Mouse (Mus musculus) c-Kit-positive CD71-positive TER-119-positive erythroid progenitor cells, embryonic 14.5 days (primary cell): Measurements from ENCODE around the gene Smad5.

Experiments used
- DNase-seq: peaks from one replicate; pipeline ENCODE4 v3.0.0-alpha.2; 2013; ENCODE audit warnings: low spot score

Smad5 gene

DNA sequence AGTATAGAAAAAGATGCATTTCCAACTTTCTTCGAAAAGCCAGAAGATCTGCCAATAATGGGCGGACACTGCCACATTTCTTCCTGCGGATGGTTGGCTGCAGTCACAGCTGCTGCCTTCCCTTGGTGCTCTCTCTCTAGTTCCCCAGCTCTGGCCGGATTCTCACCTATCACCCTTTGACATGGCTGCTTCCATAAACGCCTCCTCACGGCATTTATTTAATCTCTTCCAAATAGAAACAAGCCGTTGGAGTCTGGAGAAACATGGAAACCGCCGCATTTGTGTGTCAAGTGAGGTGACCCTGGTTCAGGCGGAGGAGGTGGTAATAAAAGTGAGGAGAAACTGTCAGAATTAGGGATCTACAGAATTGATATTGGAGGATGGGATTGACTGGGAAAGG is 886 bp upstream of the Smad5 start:
- DNase-seq, result no peak

DNA sequence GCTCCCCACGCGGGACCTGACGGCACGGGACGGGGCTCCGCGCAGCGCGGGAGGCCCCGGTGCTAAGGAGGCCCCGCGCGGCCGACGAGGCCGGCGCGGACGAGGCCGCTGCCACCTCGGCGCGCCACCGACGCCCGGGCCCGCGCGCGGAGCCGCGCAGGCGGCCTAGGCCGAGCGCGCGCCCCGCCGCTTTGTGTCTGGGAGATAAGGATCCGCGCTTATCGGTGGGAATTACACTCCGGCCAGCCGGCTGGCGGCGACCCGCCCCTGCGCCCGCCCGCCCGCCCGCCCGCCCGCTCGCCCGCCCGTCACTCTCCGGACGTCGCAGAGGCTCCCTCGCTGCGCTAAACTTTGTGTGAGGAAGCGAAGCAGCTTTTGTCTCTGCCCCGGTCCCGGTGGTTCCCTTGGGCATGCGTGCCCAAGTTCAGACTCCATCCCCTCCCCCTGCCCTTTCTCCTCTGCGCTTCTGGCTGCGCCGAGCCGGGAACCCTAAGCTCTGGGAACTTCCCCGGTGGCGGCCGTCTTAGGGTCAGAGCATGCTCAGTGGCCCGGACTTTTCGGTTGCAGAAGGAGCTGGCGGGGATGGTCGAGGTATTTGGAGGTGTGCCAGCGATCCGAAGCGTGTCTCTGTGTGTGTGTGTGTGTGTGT is 536 bp downstream of the Smad5 start:
- DNase-seq, result peak; percentile 51

DNA sequence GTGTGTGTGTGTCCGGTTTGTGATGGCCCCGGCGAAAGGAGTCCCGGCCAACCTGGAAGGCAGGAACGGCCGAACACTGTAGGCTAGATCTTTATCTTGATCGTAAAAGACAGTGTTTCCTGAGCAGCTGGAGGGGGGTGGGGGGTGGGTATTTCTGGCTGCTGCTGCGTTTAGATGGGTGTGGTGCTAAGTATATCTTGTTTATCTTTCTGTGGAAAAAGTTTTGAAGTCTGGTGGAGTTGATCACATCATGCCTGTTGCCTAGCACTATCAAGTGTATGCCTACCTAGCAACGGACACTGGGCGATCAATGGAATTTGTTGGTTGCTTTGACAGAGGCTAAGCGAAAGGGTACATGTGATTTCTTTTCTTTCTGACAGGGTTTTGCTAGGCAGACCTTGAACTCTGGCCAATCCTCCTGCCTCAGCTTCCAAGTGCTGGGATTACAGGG is 1.1 kb downstream of the Smad5 start:
- DNase-seq, result no peak

DNA sequence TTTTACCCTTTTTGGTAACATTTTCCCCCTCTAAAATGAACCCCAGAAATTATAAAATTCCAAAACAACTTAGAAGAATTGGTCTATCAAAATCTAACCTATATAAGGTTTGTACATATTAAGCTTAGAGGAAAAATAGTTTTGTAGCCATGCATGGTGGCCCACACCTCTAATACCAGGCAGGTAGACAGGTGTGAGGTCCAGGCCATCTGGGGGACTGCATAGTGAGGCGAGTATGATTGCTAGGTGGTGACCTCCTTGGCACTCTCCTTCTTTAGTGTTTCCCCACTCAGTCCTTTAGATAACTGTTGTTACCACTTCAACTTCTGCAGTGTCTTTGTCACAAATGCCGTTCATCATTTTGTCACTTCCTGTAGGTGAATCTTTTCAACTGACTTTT is 1.8 kb downstream of the Smad5 start:
- DNase-seq, result no peak

DNA sequence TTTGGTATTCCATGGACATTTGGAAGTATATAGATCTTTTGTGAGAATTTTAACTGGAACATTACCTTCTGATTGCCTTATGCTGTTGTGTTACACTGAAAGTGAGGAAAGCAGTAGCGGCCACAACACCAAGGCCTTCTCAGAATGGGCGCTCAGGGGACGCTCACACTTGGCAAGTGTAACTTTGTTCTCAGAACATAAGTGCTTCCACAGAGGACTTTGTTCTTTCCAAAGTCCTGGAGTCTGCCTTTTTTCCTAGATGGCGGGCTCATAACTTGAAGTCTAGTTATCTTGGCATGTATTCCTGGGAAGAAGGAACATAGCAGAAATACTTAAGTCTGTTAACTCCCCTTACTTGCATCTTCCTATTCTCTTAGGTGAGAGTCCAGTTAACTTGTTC is 4.3 kb downstream of the Smad5 start:
- DNase-seq, result no peak

DNA sequence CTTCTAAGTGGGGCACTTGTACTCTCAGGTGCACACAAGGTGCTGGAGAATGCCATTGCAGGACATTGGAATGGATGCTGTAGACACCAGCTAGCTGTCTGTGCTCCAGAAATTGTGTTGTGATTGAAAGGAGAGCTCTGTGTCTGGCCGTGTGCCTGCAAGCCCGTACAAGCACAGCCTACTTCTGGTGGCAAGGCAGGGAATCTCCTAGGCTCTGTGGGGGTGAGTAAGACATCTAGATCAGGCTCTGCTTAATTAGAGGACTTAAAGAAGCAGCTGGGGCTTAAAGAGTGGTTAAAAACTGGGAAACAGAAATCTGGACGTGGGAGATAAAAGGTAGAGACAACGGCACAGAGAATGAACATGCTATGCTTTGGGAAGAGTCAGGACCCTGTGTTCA is 4.8 kb downstream of the Smad5 start:
- no peak for DNase-seq

DNA sequence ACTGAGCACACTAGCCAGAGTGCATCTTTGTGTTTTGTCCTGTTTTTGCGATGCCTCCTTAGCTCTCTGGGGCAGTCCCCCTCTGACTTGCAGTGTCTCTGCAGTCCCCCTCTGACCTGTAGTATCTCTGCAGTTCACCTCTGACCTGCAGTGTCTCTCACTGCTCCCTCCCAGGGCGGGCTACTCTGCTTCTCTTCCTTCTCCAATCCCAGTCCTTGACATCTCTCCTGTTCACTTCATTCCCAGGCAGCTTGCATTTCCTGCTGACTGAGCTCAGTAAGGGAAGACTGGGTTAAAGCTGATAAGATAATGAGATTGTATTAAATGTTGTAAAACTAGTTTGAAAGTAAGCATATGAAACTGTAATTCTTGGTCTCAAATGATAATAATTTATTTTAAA is 7.8 kb downstream of the Smad5 start:
- DNase-seq, result no peak

DNA sequence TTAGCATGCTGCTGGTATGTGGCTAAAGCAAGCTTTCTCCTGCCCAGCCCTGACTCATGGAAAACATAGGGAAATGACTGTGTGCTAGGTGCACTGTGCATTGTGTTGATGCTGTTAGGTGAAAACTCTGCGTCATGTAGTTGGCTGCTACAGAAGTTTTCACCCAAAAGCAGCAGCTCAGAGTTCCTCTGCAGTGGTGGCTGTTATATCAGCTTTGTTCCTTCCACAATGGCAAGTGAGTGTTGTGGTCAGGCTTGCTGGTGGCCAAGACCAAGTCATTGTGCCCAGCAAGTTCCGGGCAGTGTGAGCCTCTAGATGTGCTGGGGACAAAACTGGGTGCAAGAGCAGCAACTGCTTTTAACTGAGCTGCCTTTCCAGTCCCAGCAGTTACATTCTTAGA is 9.4 kb downstream of the Smad5 start:
- no peak for DNase-seq

DNA sequence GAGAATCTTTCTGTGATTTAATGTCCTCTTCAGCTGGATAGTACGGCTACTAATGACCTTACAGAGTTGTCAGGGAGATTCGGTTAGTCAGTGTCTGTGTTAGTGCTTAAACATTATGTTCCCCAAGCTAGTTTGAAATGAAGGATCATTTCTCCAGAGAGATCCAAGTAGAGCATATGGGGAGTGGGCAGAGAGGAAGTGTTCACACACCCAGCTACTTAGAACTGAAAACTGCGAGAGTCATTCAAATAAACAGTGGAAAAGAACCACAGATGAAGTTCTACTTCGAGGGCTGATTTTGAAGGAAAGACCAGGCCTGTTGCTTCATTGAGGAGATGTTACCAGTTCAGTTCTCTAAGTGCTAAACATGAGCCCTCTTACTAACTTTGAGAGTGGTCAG is 23.7 kb downstream of the Smad5 start:
- no peak for DNase-seq

DNA sequence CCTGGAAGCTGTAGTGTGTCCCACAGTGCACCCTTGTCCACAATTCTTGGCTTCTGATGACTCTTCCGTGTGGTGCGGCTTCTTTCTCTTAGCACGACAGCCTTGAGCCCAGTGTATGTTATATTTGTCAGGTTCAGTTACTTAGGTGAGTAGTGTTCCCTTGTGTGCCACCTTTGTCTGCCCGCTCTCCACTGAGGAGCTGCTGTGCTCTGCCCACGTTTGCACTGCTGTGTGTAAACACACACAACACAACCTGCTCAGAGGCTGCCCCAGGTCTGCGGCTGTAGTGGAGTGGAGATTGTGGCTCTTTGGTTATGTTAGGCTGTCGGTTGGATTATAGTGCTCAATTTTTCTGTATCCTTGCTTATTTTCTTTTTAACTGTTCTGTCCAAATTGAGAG is 26.2 kb downstream of the Smad5 start:
- no peak for DNase-seq

DNA sequence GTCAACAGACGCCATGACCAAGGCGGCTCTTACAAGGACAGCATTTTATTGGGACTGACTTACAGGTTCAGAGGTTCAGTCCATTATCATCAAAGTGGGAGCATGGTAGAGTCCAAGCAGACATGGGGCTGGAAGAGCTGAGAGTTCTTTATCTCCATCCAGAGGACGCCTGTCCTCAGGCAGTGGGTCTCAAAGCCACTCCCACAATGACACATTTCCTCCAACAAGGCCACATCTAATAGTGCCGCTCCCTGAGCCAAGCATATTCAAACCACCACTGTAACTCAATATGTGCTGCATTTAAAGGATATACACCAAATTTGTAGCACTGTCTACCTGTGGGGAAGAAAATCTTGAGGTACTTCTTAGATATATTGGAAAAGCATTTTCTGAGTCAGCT is 31.8 kb downstream of the Smad5 start:
- no peak for DNase-seq

DNA sequence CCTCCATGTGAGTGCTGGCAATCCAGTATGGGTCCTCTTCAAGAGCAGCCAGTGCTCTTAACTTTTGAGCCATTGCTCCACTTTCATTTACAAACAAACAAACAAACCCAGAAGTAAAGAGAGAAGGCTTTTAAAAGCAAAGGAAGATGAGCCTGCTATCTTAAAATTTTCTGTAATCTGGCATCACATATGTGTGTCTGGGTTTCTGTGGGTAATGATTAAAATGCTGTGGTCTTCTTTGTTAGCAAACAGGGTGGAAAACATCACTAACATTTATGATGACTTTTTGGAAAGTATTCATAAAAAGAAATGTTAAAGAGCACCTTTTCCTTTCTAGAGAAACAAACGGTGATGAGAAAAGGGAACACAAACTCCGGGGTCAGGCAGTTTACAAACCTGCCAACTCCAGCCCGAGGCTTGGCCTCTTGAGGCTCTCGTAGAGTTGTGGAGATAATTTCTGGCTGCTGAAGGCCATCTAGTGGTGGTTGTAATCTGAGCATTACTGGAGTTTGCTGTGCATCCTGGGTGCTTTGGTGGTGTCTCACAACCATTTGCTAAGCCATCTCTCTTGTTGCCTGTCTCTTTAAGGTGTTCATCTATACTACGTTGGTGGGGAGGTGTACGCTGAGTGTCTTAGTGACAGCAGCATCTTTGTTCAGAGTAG is 32.5 kb downstream of the Smad5 start:
- DNase-seq, result peak; percentile 19

DNA sequence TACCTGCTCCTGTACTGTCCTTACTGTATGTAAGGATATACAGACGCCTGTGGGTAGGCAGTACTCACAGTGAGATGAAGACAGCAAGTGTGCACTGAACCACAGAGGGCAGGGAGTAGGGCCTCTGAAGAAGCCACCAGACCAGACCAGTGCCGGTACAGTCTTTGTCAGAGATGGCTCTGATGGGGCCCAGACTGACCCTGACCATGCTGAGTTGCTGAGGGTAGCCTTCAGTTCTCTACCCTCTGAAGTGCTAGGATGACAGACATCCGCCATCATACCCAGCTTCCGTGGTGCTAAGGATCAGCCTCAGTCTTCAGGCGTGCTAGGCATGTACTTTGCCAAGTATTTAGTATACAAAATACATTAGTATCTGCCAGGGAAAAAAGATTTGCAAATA is 36.7 kb downstream of the Smad5 start:
- no peak for DNase-seq

DNA sequence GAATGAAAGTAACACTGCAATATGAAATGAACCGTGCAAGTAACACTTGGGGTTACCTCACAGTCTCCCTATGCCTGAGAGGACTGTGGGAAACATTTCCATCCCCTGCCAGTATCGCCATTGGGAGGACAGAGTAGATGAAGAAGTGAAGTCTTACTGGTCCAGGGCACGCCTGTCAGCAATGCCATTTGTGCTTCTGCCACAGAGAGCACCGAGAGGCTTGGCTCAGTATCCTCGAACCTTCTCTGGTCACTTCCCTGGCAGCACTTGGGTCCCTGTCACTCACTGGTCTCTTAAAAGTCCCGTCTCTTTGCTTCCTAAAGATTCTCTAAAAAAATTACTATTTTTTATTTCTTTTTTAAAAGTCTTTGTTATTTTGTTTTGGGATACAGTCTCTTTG is 37.7 kb downstream of the Smad5 start:
- no peak for DNase-seq

DNA sequence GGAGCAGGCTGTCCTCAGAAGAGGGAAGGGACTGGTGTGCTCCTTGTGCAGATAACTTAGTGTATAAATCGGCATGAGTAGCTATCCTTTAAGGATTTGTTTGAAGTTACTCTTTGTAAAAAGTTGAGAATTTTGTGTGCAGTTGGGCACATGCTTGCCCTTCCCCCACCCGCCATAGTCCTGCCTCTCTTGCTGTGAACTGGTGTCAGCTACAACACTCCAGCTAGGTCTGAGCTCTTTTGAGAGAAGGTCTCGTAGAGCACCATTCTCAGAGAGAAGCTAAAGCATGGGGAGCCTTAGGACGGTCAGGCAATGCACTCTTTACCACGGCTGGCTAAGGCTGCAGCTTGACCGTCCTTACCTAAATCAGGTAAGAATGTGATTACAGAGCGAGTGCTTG is 38.9 kb downstream of the Smad5 start:
- DNase-seq, result no peak

DNA sequence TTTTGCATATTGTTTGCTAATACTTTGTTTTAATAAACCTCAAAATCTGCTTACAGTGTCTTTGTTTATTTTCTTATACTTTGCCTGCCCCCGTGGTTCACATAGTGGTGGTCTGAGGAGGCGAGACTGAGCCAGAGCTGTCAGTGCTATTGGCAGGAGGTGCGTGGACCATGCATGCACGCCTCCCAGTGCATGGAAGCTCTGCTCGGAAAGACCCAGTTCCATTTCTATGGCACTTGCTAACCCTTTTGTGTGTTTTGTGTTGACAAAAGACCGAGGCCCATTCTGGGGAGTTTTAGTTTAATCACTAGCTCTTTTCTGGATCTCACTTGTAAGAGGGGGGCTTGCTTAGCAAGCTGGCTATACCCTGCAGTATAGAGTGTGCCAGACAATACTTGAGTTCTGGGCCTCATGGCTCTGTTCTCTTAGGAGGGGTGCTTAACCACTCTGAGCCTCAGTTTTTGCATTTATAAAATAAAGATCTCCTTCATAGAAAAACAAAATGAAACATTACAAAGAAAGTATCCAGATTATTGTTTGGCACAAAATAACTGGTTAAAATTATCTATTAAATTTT is 39.6 kb downstream of the Smad5 start:
- no peak for DNase-seq

DNA sequence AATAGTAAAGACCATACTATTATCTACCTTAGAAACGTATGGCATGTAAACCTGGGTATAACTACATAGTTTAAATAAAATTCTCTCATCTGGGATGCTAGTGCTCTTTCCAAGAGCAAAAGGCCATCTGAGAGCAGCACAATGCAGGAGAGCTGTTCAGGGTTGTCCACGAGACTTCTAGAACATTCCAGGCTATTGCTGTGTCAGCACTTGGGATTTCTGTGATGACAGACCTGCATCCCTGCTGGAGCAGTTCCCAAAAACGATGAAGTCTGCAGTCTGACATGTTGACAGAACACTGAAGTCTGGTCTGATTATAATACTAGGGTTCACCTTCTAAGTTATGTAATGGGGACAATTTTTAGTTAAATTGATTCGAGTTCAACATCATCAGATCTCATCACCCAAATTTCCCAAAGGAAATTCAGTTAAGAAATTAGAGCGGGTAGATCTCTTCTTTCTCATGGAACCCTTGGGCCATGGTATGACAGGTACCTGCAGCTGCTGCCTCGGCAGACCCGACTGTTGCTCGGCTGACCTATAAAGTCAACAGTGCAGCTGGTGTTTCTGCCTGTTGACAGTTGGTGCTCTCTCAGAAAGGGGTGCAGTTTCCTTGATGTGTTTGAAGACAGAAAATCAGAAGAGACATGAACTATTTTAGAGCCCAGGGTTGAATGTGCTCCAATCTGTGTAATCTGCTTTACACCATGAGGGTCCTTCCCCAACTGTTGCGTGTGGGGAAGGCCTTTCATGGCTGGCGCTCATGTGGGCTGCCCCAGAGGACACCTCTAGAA is 44.1 kb downstream of the Smad5 start:
- DNase-seq, result no peak

DNA sequence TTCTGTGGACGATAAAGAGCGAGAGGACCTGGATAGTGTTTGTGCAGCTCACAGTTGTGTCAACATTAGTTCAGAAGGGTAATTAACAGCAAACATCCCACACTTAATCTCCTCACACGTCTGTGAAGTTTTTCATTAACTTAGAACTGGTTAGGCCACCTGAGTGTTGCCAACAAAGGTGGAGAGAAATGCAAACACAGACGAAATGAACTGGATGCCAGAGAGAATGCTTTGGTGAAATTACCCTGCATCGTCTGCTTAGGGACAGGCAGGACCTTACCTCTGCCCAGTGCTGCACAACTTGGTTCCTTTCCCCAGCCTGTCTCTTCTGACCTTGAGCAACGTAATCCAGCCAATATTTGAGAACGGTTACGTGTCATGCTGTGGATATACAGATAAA is 44.7 kb downstream of the Smad5 start:
- no peak for DNase-seq

DNA sequence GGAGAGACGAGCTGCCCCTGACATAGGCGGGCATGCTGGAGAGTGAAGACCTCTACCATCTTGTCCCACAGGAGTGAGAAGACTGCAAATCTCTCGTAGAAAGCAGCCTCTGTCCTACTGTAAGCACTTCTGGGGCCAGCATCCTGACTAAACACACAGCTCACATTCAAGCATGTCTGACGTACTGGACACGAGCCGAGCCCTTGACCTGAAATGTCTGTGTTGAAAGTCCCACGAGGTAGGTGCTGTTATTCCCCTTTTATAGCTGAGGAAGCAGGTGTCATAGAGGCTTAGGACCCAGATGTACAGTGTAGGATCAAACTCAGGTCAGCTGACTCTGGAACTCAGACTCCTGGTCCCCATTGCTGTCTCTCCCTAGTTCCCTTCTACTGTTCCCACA is 46.6 kb downstream of the Smad5 start:
- DNase-seq, result no peak

DNA sequence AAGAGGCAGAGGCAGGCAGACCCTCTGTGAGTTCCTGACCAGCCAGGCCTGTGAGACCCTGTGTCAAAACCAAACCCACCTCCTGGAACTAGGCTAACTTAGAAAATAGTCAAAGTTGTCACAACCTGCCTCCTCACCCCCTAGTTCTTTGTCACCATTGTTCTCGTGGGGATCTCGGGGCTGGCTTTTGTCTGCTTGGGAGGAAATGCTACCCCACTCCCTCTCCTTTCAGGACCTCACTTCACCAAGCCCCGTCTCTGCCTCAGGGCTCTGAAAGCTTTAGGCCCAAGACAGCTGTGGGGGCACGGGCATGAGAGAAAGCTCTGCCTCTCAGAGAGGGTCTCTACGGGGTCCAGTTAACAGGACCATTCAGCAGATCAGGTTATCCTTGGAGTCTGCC is 49.0 kb downstream of the Smad5 start:
- no peak for DNase-seq

DNA sequence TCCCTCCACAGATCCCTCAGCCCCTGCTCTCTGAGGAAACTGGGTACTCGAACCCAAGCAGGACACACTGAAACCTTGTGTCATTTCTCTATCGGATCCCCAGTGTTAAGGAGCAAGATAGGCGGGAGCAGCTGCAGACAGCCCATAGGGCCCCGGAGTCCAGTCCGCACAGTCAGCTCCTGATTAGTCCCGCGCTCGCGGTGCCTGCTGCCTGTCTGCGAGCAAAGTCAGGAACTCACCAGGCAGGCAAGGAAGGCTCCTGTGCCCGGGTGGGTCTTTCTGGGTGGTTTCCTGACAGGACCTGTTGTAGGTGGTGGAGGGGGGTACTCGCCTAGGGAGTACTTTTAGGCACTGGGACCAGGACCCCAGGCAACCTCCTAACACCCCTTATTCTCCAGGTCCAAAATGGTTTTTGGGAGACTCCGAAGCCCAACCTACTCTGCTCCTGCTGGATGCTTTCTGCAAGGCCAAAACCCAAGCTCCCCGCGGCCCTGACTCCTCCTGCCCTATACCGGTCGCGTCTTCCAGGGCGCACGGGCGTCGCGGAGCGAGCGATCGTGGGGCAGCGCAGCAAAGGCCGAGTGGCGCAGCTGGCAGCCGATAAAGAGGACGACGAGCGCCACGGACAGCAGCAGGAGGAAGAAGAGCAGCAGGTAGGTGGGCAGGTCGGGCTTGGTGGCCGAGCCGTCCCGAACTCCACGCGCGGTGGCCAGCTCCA is 49.8 kb downstream of the Smad5 start:
- no peak for DNase-seq

DNA sequence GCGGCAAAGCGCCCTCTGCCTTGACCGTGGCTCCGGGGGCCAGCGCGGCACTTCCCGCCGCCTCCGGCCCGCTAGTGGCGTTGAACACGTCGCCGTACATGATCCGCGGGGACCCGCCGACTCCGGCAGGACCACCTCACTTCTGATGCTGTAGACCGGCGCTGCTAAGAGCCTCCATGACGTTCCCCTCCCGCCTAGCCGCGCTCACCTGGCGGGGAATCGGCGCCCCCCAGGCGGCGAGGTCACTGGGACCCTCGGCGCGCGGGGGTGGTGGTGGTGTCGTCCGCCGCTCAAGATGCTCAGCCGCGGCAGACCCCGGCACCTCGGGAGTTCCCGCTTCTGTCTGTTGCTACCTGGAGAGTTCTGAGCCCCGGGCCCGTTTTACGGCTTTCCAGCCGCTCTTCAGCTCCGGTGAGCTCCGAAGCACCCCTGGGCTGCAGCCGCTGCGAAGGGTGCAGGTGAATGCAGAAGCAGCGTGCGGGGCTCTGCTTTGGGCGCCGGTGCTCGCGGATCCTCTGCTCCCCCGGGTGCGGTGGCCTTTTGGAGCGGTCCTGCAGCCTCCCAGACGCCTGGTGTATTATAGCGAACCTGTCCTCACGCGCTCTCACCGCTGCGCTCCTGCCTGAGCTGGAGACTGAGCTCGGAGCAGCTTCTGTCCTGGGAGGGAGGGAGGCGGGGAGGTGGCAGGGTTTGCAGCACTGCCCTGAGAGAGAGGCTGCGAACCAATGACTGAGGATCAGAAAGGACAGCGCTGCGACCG is 50.6 kb downstream of the Smad5 start, which contains the start of gene Gm45623:
Gene Gm45623 (minus strand): TSS at position 636 of the 760 bp plus-strand sequence.
- no peak for DNase-seq
